Mouse (Mus musculus) gastrocnemius, postnatal 36 days (tissue): Measurements from ENCODE around the gene Tctex1d1. TPM values are rescaled to one million over a fixed set of nuclear protein-coding genes. Genes with fewer than 3 reads are reported as not detected.

Experiments
- DNase-seq, 2 experiments: peaks; one replicate each; pipeline ENCODE4 v3.0.0; 2022
- intact Hi-C: fragments of 180-260 bp; cut with DNase I; formaldehyde crosslinking; loops from one replicate; pipeline ENCODE4 v1.15.1; 2025
- total RNA-seq, 2 experiments: library from RNA; stranded (reverse); gene quantifications; 2 replicates each; pipeline ENCODE4 v1.2.3; 2021

Tctex1d1 gene
- total RNA-seq, 2 experiments from 2014 or later: 0.36 TPM; not detected in 1

DNA sequence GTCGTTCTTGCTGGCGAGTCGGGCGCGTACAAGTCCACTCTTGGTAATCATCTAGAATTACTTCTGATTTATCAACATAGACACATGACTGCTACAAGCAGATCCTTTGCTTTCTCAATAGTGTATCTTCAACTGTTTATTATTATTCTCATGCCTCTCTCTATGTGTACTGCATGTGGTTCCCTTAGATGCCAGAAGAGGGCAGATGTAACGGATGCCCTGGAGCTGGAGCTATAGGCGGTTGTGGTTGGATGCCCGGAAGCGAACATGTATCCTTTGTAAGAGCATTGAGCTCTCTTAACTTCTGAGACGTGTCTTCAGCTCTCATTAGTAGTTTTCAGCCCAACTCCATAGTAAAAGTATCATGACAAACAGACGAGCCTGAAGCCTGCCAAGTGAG lies 64.6 kb downstream of the Tctex1d1 start:
- intact Hi-C loops: no loop called here
- DNase-seq: no peak

DNA sequence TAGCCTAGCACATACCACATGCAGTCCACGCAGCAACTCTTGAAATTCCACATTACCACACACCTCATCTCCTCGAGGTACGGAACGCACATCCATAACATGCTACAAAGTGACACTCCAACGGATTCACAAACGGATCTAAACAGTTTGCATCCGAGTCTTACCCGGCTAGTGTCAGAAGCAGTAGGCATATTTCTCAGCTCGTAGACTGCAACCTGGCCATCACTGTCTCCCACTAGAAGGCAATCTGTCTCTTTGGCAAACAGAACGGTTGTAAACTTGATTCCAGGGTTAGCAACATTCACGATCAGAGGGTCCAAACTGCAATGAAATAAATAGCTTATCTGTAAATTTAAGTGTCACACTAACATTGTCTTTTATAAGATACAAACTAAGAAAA lies 69.6 kb downstream of the Tctex1d1 start:
- intact Hi-C loops: no loop called here
- no peak for DNase-seq

Other genes starting within 250 kb of the Tctex1d1 start
- 1 to 10 TPM in 1 of 2 experiments, under 1 TPM in 1; 0.86 to 1.3 TPM for gene Sgip1, start 237.3 kb upstream of the Tctex1d1 start, total RNA-seq
- gene Insl5, start 48.2 kb downstream of the Tctex1d1 start, total RNA-seq: not detected
- gene Mier1, start 135.8 kb downstream of the Tctex1d1 start, total RNA-seq: 10 to 100 TPM; 15.6 to 20.1 TPM
- gene Wdr78, start 135.9 kb downstream of the Tctex1d1 start, total RNA-seq: under 1 TPM; 0.44 to 0.87 TPM
- 1 to 10 TPM; 4.4 to 4.7 TPM for gene Slc35d1, start 236.6 kb downstream of the Tctex1d1 start, total RNA-seq